Mouse (Mus musculus): ENCODE results near the gene Gm17087.

DNA sequence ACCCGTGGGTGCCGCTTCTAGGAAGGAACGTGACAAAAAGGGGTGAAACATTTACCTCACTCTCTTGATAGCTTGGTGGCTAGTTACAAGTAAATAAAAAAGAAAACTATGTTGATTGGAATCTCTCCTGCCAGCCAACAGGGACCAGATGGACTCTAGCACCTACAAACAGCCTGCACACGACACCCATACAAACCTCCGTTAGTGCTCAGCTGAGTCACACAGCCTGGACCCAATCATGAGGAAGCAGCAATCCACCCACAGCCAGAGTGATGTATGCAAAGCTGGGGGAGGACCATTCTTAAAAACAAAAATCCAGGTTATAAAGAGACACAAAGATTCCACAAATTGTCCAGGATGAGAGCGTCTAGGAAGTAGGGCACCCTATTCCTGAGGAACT, 50.7 kb downstream of the Gm17087 start:
- TF ChIP-seq CTCF (IDR thresholded peaks at IDR 0.05; ENCODE audit: low read depth), result no peak
- no peak for TF ChIP-seq EP300 (IDR thresholded peaks at IDR 0.05; ENCODE audit: low read depth)

Measured in liver, postnatal 0 days (tissue).